Mouse (Mus musculus): ENCODE measurements around the gene Tcf7.

Tcf7 gene

GRCm38 (mm10) chr11:52282774-52283595, at the start of gene Tcf7:
Tcf7 (minus strand) TSS chr11:52283014.
- DNase-seq (ENCODE audit: low spot score in 2 of 2), result peak in 1 of 2 experiments; percentile 67

- no peak for DNase-seq (ENCODE audit: low spot score in 2 of 2)
Measured at GRCm38 (mm10) chr11:52327313-52327712, 44.5 kb upstream of the Tcf7 start.

- no peak for DNase-seq (ENCODE audit: low spot score in 2 of 2)
Measured at GRCm38 (mm10) chr11:52324442-52325367, 41.9 kb upstream of the Tcf7 start.

GRCm38 (mm10) chr11:52321540-52321939, 38.7 kb upstream of the Tcf7 start:
- no peak for DNase-seq (ENCODE audit: low spot score in 2 of 2)

GRCm38 (mm10) chr11:52320529-52320928, 37.7 kb upstream of the Tcf7 start:
- DNase-seq (ENCODE audit: low spot score in 2 of 2), result no peak

GRCm38 (mm10) chr11:52319664-52320063, 36.9 kb upstream of the Tcf7 start:
- DNase-seq (ENCODE audit: low spot score in 2 of 2), result no peak

GRCm38 (mm10) chr11:52318445-52318844, 35.6 kb upstream of the Tcf7 start:
- no peak for DNase-seq (ENCODE audit: low spot score in 2 of 2)

- no peak for DNase-seq (ENCODE audit: low spot score in 2 of 2)
Measured at GRCm38 (mm10) chr11:52314102-52314793, 31.4 kb upstream of the Tcf7 start.

GRCm38 (mm10) chr11:52310709-52311108, 27.9 kb upstream of the Tcf7 start:
- no peak for DNase-seq (ENCODE audit: low spot score in 2 of 2)

GRCm38 (mm10) chr11:52309487-52309886, 26.7 kb upstream of the Tcf7 start:
- DNase-seq (ENCODE audit: low spot score in 2 of 2), result no peak

GRCm38 (mm10) chr11:52306431-52306830, 23.6 kb upstream of the Tcf7 start:
- DNase-seq (ENCODE audit: low spot score in 2 of 2), result no peak

- DNase-seq (ENCODE audit: low spot score in 2 of 2), result no peak
Measured at GRCm38 (mm10) chr11:52305266-52305665, 22.5 kb upstream of the Tcf7 start.

- no peak for DNase-seq (ENCODE audit: low spot score in 2 of 2)
Measured at GRCm38 (mm10) chr11:52302668-52303067, 19.9 kb upstream of the Tcf7 start.

- no peak for DNase-seq (ENCODE audit: low spot score in 2 of 2)
Measured at GRCm38 (mm10) chr11:52299687-52300086, 16.9 kb upstream of the Tcf7 start.

GRCm38 (mm10) chr11:52298955-52299354, 16.1 kb upstream of the Tcf7 start:
- DNase-seq (ENCODE audit: low spot score in 2 of 2), result no peak

- DNase-seq (ENCODE audit: low spot score in 2 of 2), result peak; percentile 60 to 78
Measured at GRCm38 (mm10) chr11:52297352-52297751, 14.5 kb upstream of the Tcf7 start.

- no peak for DNase-seq (ENCODE audit: low spot score in 2 of 2)
Measured at GRCm38 (mm10) chr11:52294103-52294502, 11.3 kb upstream of the Tcf7 start.

- DNase-seq (ENCODE audit: low spot score in 2 of 2), result no peak
Measured at GRCm38 (mm10) chr11:52292894-52293293, 10.1 kb upstream of the Tcf7 start.

GRCm38 (mm10) chr11:52292346-52292745, 9.5 kb upstream of the Tcf7 start:
- DNase-seq (ENCODE audit: low spot score in 2 of 2), result no peak

GRCm38 (mm10) chr11:52286958-52287305, 4.1 kb upstream of the Tcf7 start:
- no peak for DNase-seq (ENCODE audit: low spot score in 2 of 2)

GRCm38 (mm10) chr11:52286301-52286957, 3.6 kb upstream of the Tcf7 start:
- no peak for DNase-seq (ENCODE audit: low spot score in 2 of 2)
